Mouse (Mus musculus) ES-E14 (cell line): ENCODE results near the gene Rpl10a.

Experiments used
- MAFK ChIP-seq: IDR thresholded peaks from 2 replicates; pipeline ENCODE4 v1.6.1; 2014; ENCODE audit warnings: mild to moderate bottlenecking, low read depth, low read length, inconsistent platforms; ENCODE audit not compliant: insufficient read depth
- ZNF384 ChIP-seq: IDR thresholded peaks from 2 replicates; pipeline ENCODE4 v1.6.1; 2012; ENCODE audit warnings: low read depth, low read length, inconsistent platforms

DNA sequence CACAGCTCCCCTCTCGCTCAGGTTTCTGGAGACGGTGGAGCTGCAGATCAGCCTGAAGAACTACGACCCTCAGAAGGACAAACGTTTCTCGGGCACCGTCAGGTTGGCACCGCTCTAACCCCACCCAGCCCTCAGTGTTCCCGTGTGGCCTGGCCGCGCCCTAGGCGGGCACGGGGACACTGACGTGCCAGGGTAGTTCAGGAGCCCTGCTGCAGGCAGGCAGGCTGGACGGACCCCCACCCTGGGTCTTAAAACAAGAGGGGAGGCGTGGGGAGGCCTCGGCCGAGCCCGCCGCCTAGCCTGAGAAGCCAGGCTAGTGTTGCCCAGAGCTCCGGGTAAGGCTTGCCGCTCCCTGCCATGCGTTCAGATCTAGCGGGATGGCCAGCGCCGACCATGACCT is 675 bp downstream of the Rpl10a start:
- TF ChIP-seq ZNF384 (no peak), MAFK (no peak)
